Mouse (Mus musculus) embryonic facial prominence, embryonic 10.5 days (tissue): ENCODE measurements around the gene Nav2. TPM values are rescaled to one million over a fixed set of nuclear protein-coding genes. Genes with fewer than 3 reads are reported as not detected.

Source experiments
- DNase-seq: peaks from one replicate; pipeline ENCODE4 v3.0.0-alpha.2; 2017; ENCODE audit warnings: low spot score
- H3K27ac ChIP-seq: fragments of 300-500 bp; sonication (generic); replicated peaks from 2 replicates; pipeline ENCODE4 v1.5.1; 2016; ENCODE audit warnings: mild to moderate bottlenecking
- H3K27me3 ChIP-seq: fragments of 300-500 bp; sonication (generic); replicated peaks from 2 replicates; pipeline ENCODE4 v1.6.1; 2016; ENCODE audit warnings: low read depth, mild to moderate bottlenecking; ENCODE audit not compliant: poor library complexity, severe bottlenecking
- H3K36me3 ChIP-seq: fragments of 300-500 bp; sonication (generic); replicated peaks from 2 replicates; pipeline ENCODE4 v1.6.1; 2016; ENCODE audit warnings: mild to moderate bottlenecking, moderate library complexity
- H3K4me1 ChIP-seq: fragments of 300-500 bp; sonication (generic); 2 replicates; pipeline ENCODE4 v1.6.1; 2016
- H3K4me3 ChIP-seq: fragments of 300-500 bp; sonication (generic); 2 replicates; pipeline ENCODE4 v1.5.1; 2016; ENCODE audit warnings: mild to moderate bottlenecking, moderate library complexity
- H3K9me3 ChIP-seq: fragments of 300-500 bp; sonication (generic); 2 replicates; pipeline ENCODE4 v1.6.1; 2016; ENCODE audit warnings: mild to moderate bottlenecking
- WGBS: fragments of 180-500 bp; shearing (Covaris S2); methylation state at CpG from one replicate; pipeline ENCODE4 v1.1.7; 2016; 5-methylcytosine and 5-hydroxymethylcytosine counted together
- polyA plus RNA-seq: library from polyadenylated mRNA; unstranded; fragments of >200 nt; fragmentation: Nextera tagmentation; extraction: Ambion mirVana; gene quantifications from 2 replicates; pipeline ENCODE4 v1.2.1, GENCODE M21; 2016

Gene Nav2
- polyA plus RNA-seq, 1 experiment from 2014 or later: 11.5 TPM

DNA sequence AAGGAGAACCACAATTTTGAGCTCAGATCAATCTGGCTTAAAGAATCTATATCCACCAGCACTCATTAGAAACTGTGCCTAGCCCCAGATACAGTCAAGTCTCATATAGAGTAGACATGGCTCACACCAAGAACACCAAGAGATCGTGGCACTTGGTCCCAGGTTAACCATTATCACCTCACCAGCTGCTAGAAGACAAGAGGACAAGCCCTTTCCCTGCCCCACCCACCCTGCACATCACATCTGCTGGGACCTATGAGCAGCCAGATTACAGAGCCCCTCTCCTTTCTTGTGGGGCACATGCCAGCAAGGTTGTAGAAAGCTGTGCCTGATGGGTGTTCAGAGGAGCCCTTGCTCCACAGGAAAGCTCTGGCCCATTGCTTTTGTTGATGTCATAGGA, 411.5 kb downstream of the Nav2 start:
- Histone ChIP-seq H3K4me3 (no peak overlapping the region), H3K36me3 (no peaks in the 10 kb centered on the region), H3K27me3 (no peaks in the 10 kb centered on the region), H3K27ac (no peak overlapping the region), H3K9me3 (no peaks in the 10 kb centered on the region; the same call in 1 of the 2 replicates), H3K4me1 (peaks cover 12% of the 10 kb centered on the region; the same call in 1 of the 2 replicates)
- DNase-seq: no peak
- WGBS: 76% methylated on average over 1 of the region's 1 CpGs

GRCm38 (mm10) chr7:49321124-49321531, 412.6 kb downstream of the Nav2 start:
- no peak overlapping the region for H3K27ac ChIP-seq
- no peak overlapping the region for H3K4me3 ChIP-seq
- H3K4me1 ChIP-seq: peaks cover 18% of the 10 kb centered on the region
- H3K36me3 ChIP-seq: no peaks in the 10 kb centered on the region
- no peaks in the 10 kb centered on the region; the same call in 1 of the 2 replicates for H3K9me3 ChIP-seq
- 82% methylated on average over 8 of the region's 8 CpGs for WGBS
- no peak for DNase-seq
- H3K27me3 ChIP-seq: no peaks in the 10 kb centered on the region

GRCm38 (mm10) chr7:49322179-49322578, 413.7 kb downstream of the Nav2 start:
- H3K4me3 ChIP-seq: no peak overlapping the region
- DNase-seq: no peak
- no peaks in the 10 kb centered on the region; the same call in 1 of the 2 replicates for H3K9me3 ChIP-seq
- 90% methylated on average over 2 of the region's 2 CpGs for WGBS
- peaks cover 21% of the 10 kb centered on the region for H3K4me1 ChIP-seq
- H3K36me3 ChIP-seq: no peaks in the 10 kb centered on the region
- no peak overlapping the region for H3K27ac ChIP-seq
- no peaks in the 10 kb centered on the region for H3K27me3 ChIP-seq

GRCm38 (mm10) chr7:49324575-49324974, 416.1 kb downstream of the Nav2 start:
- Histone ChIP-seq H3K27ac (no peak overlapping the region), H3K4me1 (peaks cover 40% of the 10 kb centered on the region), H3K9me3 (no peaks in the 10 kb centered on the region; the same call in 1 of the 2 replicates), H3K4me3 (no peak overlapping the region), H3K36me3 (no peaks in the 10 kb centered on the region), H3K27me3 (no peaks in the 10 kb centered on the region)
- no peak for DNase-seq
- WGBS: 83% methylated on average over 2 of the region's 2 CpGs

- Histone ChIP-seq H3K9me3 (no peaks in the 10 kb centered on the region; the same call in 1 of the 2 replicates), H3K4me3 (no peak overlapping the region), H3K36me3 (no peaks in the 10 kb centered on the region), H3K27me3 (no peaks in the 10 kb centered on the region), H3K27ac (peak overlapping the region; percentile 71), H3K4me1 (peaks cover 56% of the 10 kb centered on the region)
- WGBS: 47% methylated on average over 5 of the region's 5 CpGs
- DNase-seq: no peak
Observed at GRCm38 (mm10) chr7:49326136-49326722, 417.7 kb downstream of the Nav2 start.

GRCm38 (mm10) chr7:49326967-49327742, 418.6 kb downstream of the Nav2 start:
- WGBS: 86% methylated on average over 9 of the region's 9 CpGs
- Histone ChIP-seq H3K36me3 (no peaks in the 10 kb centered on the region), H3K4me1 (peaks cover 59% of the 10 kb centered on the region), H3K4me3 (no peak overlapping the region), H3K27me3 (no peaks in the 10 kb centered on the region), H3K27ac (no peak overlapping the region; the same call in 1 of the 2 replicates), H3K9me3 (no peaks in the 10 kb centered on the region; the same call in 1 of the 2 replicates)
- DNase-seq: no peak

DNA sequence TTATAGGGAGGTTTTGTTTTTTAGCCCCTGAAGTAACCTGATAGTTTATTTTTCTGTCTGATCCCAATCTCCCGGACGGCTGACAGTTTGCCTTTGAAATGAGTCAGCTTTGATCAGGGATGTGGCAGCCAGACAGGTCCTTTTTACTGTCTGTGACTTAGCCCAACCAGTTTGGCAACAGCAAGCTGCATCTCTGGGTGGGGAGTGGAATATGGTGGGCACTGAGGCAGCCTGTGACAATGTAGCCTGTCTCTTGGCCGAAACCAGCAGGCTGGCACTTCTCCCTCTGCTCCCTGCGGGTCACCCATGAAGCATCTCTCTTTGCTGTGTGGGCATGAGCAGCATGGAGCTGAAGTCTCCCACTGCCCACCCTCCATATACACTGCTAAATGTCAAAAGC, 421.7 kb downstream of the Nav2 start:
- peak overlapping the region; percentile 68 for H3K27ac ChIP-seq
- DNase-seq: peak; percentile 34

GRCm38 (mm10) chr7:49331939-49332338, 423.4 kb downstream of the Nav2 start:
- H3K4me3 ChIP-seq: no peak overlapping the region
- no peaks in the 10 kb centered on the region for H3K27me3 ChIP-seq
- no peak for DNase-seq
- 82% methylated on average over 4 of the region's 4 CpGs for WGBS
- H3K4me1 ChIP-seq: peaks cover 58% of the 10 kb centered on the region
- H3K9me3 ChIP-seq: no peaks in the 10 kb centered on the region
- H3K27ac ChIP-seq: peak overlapping the region; percentile 14; the same call in 1 of the 2 replicates
- no peaks in the 10 kb centered on the region for H3K36me3 ChIP-seq

More for the DNA sequence above, 421.7 kb downstream of the Nav2 start:
- Histone ChIP-seq H3K4me1 (peaks cover 70% of the 10 kb centered on the region), H3K36me3 (no peaks in the 10 kb centered on the region), H3K27me3 (no peaks in the 10 kb centered on the region), H3K9me3 (no peaks in the 10 kb centered on the region), H3K4me3 (no peak overlapping the region)
- WGBS: 55% methylated on average over 4 of the region's 4 CpGs

GRCm38 (mm10) chr7:49332644-49333043, 424.1 kb downstream of the Nav2 start:
- WGBS: 80% methylated on average over 7 of the region's 7 CpGs
- H3K4me3 ChIP-seq: no peak overlapping the region
- no peaks in the 10 kb centered on the region for H3K27me3 ChIP-seq
- no peaks in the 10 kb centered on the region for H3K9me3 ChIP-seq
- no peaks in the 10 kb centered on the region for H3K36me3 ChIP-seq
- peaks cover 50% of the 10 kb centered on the region for H3K4me1 ChIP-seq
- no peak overlapping the region; the same call in 1 of the 2 replicates for H3K27ac ChIP-seq
- DNase-seq: no peak

DNA sequence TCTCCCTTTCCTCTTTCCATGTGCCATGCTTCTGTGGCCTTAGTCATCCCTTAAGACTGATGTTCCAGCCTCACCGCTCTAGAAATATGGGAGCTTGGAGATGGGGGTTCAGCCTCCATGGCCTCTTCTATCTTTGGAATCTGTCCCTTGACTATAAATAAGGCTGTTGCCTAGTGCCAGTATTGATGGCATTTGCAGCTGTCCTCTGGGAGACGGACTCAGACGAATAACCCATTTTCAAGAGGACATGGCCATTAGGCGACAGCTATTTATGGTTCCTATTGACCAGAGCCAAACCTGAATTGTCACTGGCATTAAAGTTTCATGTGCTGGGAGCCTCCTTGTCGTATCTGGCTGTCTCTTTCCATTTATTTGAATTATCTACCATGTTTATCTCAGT, 425.6 kb downstream of the Nav2 start:
- no peaks in the 10 kb centered on the region for H3K9me3 ChIP-seq
- no peak overlapping the region for H3K27ac ChIP-seq
- H3K4me1 ChIP-seq: peaks cover 39% of the 10 kb centered on the region
- no peak for DNase-seq
- no peak overlapping the region for H3K4me3 ChIP-seq
- WGBS: 78% methylated on average over 5 of the region's 5 CpGs
- H3K36me3 ChIP-seq: no peaks in the 10 kb centered on the region
- no peaks in the 10 kb centered on the region for H3K27me3 ChIP-seq

GRCm38 (mm10) chr7:49335056-49335455, 426.5 kb downstream of the Nav2 start:
- H3K27ac ChIP-seq: no peak overlapping the region
- H3K4me1 ChIP-seq: peaks cover 31% of the 10 kb centered on the region
- no peak for DNase-seq
- 67% methylated on average over 3 of the region's 3 CpGs for WGBS
- H3K36me3 ChIP-seq: no peaks in the 10 kb centered on the region
- H3K4me3 ChIP-seq: no peak overlapping the region
- H3K9me3 ChIP-seq: no peaks in the 10 kb centered on the region
- no peaks in the 10 kb centered on the region for H3K27me3 ChIP-seq

GRCm38 (mm10) chr7:49336725-49337124, 428.2 kb downstream of the Nav2 start:
- Histone ChIP-seq H3K9me3 (no peaks in the 10 kb centered on the region), H3K36me3 (no peaks in the 10 kb centered on the region), H3K4me3 (no peak overlapping the region), H3K27me3 (no peaks in the 10 kb centered on the region), H3K27ac (no peak overlapping the region), H3K4me1 (peaks cover 28% of the 10 kb centered on the region)
- 87% methylated on average over 8 of the region's 8 CpGs for WGBS
- no peak for DNase-seq

DNA sequence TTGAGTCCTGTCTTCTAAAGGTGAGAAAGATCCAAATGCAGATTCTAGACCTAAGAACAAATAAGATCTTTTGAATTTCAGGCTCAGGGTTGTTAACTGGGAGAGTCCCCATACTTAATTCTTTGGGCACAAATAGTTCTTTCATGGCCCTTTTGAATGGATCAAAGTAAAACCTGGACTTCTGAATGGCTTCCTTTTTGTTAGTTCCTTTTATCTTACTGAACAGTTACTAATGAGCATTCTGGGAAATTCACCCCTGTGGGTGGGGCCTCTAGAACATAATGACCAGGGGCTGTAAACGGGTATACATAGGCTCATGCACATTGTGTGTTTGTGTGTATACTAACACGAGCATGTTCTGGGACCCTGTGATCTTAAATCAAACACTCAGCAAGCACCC, 429.2 kb downstream of the Nav2 start:
- Histone ChIP-seq H3K27ac (no peak overlapping the region), H3K36me3 (no peaks in the 10 kb centered on the region), H3K4me3 (no peak overlapping the region), H3K9me3 (no peaks in the 10 kb centered on the region), H3K4me1 (peaks cover 33% of the 10 kb centered on the region), H3K27me3 (no peaks in the 10 kb centered on the region)
- no peak for DNase-seq
- WGBS: 19% methylated on average over 2 of the region's 2 CpGs
